Mouse (Mus musculus) heart, embryonic 10.5 days (tissue): ENCODE results near the gene Pwwp2a. TPM values are rescaled to one million over a fixed set of nuclear protein-coding genes. Genes with fewer than 3 reads are reported as not detected.

ENCODE experiments used
- DNase-seq: peaks from one replicate; pipeline ENCODE4 v3.0.0-alpha.2; 2017; ENCODE audit warnings: low spot score
- H3K27ac ChIP-seq: fragments of 300-500 bp; sonication (generic); 2 replicates; pipeline ENCODE4 v1.5.1; 2016; ENCODE audit warnings: mild to moderate bottlenecking
- H3K27me3 ChIP-seq: fragments of 300-500 bp; sonication (generic); 2 replicates; pipeline ENCODE4 v1.6.1; 2016; ENCODE audit warnings: mild to moderate bottlenecking; ENCODE audit not compliant: poor library complexity, insufficient read depth, severe bottlenecking
- H3K36me3 ChIP-seq: fragments of 300-500 bp; sonication (generic); 2 replicates; pipeline ENCODE4 v1.6.1; 2016; ENCODE audit warnings: mild to moderate bottlenecking, moderate library complexity
- H3K4me1 ChIP-seq: fragments of 300-500 bp; sonication (generic); 2 replicates; pipeline ENCODE4 v1.6.1; 2016; ENCODE audit warnings: mild to moderate bottlenecking
- H3K4me3 ChIP-seq: fragments of 300-500 bp; sonication (generic); 2 replicates; pipeline ENCODE4 v1.5.1; 2016; ENCODE audit warnings: mild to moderate bottlenecking, moderate library complexity
- H3K9me3 ChIP-seq: fragments of 300-500 bp; sonication (generic); 2 replicates; pipeline ENCODE4 v1.6.1; 2016; ENCODE audit warnings: mild to moderate bottlenecking, moderate library complexity
- WGBS: fragments of 180-500 bp; shearing (Covaris S2); methylation state at CpG from one replicate; pipeline ENCODE4 v1.1.7; 2016; 5-methylcytosine and 5-hydroxymethylcytosine counted together
- polyA plus RNA-seq: library from polyadenylated mRNA; unstranded; fragments of >200 nt; fragmentation: Nextera tagmentation; extraction: Ambion mirVana; gene quantifications from 2 replicates; pipeline ENCODE4 v1.2.1, GENCODE M21; 2016

Gene Pwwp2a
- polyA plus RNA-seq, 1 experiment from 2014 or later = 26.8 TPM

DNA sequence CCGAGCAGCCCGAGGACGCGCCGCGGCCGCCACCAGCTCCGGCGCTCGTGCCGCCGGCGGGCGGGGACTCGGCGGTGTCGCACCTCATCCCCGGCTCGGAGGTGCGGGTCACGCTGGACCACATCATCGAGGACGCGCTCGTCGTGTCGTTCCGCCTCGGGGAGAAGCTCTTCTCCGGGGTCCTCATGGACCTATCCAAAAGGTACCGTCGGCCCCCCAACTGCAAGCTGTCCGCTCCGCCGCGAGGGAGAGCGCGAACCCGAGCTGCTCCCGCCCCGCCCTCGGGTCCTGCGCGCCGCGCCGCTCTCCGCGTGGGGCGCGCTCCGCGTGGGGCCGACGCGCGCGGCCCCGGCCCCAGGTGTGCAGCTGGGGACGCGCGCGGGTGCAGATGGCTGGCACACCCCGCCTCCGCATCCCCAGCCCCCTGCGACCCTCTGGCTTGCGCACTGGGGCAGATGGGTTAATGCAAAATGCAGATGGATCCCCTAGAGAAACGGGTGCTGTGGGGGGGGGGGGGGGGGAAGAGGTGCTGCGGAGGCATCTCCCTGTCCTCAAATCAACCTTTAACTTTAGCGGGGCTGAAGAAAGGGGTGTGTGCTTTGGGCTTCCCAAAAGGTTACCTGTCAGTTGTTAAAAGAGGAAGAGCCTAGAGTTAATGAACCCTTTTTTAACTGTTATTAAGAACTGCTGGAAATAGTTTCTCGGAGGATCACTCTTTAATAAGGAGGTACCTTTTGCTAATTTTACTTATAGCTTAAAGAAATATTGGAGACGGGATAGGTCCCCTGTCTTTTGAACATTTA is 818 bp downstream of the Pwwp2a start:
- Histone ChIP-seq H3K27ac (peak overlapping the region; percentile 99), H3K27me3 (no peaks in the 10 kb centered on the region), H3K4me3 (peak overlapping the region; percentile 97), H3K4me1 (peaks cover 7% of the 10 kb centered on the region; the same call in 1 of the 2 replicates), H3K9me3 (no peaks in the 10 kb centered on the region), H3K36me3 (peaks cover 22% of the 10 kb centered on the region)
- WGBS = 2% methylated on average over 72 of the region's 72 CpGs
- peak; percentile 83 for DNase-seq

DNA sequence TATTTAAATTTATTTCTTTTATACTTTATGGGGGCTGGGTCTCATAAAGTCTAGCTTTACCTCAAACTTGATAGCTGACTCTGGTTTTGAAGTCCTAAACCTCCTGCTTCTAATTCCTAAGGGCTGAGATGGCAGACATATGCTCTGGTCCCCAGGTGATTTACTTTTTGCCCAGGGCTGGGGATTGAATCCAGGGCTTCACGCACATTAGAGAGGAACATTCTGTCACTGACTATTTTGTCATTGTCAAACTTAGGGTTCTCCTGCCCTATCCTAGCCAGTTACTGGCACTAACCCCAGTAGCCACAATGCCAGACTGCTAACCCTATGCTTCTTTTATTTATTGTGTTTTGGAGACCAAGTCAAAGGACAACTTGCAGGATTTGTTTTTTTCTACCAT is 7.1 kb downstream of the Pwwp2a start:
- DNase-seq = no peak
- no peak overlapping the region for H3K4me3 ChIP-seq
- H3K4me1 ChIP-seq = no peaks in the 10 kb centered on the region
- H3K36me3 ChIP-seq = peaks cover 77% of the 10 kb centered on the region
- no peaks in the 10 kb centered on the region for H3K27me3 ChIP-seq
- H3K9me3 ChIP-seq = no peaks in the 10 kb centered on the region
- WGBS = 94% methylated on average over 1 of the region's 1 CpGs
- H3K27ac ChIP-seq = no peak overlapping the region

DNA sequence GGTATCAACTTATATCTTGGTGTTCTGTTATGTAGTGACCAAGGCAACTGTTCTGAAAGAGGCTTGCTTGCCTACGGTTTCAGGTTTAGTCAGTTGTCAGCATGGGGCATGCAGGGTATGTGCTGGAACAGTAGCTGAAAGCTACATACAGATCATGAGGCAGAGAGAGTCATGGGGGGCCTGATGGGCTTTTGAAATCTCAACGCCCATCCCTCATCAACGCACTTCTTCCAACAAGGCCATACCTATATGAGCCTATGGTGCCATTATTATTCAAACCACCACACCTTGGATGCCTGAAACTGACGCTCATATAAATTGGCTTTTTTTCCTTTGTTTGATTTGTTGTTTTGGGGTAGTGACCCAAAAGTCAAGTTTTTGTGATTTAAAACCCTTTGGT is 14.8 kb downstream of the Pwwp2a start:
- Histone ChIP-seq H3K4me3 (no peak overlapping the region), H3K27ac (no peak overlapping the region), H3K9me3 (no peaks in the 10 kb centered on the region), H3K4me1 (no peaks in the 10 kb centered on the region), H3K36me3 (peaks cover 72% of the 10 kb centered on the region), H3K27me3 (no peaks in the 10 kb centered on the region)
- 89% methylated on average over 4 of the region's 4 CpGs for WGBS
- no peak for DNase-seq

DNA sequence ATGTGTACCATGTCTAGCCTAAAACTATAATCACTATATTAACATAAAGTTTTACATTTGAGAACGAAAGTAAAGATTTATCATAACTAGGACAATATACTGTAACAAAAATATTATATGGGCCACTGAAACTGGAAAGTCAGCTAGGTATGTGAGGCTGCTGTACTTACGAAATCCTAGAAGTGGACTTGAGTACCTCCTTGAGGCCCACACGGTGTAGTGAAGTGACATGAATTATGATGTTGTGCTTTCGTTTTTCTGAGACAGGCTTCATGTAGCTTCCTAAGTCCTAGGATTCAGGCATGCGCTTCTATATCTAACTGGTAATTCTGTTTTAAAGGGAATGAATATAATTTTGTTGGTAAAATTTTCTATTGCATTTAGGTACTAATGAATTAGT is 16.8 kb downstream of the Pwwp2a start:
- H3K4me1 ChIP-seq = no peaks in the 10 kb centered on the region
- H3K27ac ChIP-seq = no peak overlapping the region
- H3K36me3 ChIP-seq = peaks cover 59% of the 10 kb centered on the region
- H3K9me3 ChIP-seq = no peaks in the 10 kb centered on the region
- no peak for DNase-seq
- WGBS = 84% methylated on average over 5 of the region's 5 CpGs
- H3K27me3 ChIP-seq = no peaks in the 10 kb centered on the region
- H3K4me3 ChIP-seq = no peak overlapping the region

DNA sequence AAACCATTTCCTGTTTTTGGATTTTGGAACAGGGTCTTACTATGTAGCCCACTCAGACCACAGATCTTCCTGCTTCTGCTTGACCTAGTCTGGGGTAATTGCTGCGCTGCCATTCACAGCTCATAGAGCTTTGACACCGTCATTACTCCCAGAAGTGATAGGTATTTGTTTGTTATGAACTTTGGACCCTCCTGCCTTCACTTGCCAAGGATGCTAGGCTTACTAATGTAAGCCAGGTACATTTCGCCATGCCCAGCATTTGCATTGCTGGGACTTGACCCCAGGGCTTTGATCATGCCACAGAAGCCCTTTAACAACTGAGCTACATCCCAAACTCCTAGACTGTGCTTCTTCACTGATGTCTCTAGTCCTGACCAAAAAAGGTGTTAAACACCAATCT is 18.5 kb downstream of the Pwwp2a start:
- no peak for DNase-seq
- WGBS = 95% methylated on average over 3 of the region's 3 CpGs
- no peaks in the 10 kb centered on the region for H3K4me1 ChIP-seq
- H3K36me3 ChIP-seq = peaks cover 60% of the 10 kb centered on the region
- no peaks in the 10 kb centered on the region for H3K27me3 ChIP-seq
- H3K9me3 ChIP-seq = no peaks in the 10 kb centered on the region
- H3K4me3 ChIP-seq = no peak overlapping the region
- no peak overlapping the region for H3K27ac ChIP-seq

DNA sequence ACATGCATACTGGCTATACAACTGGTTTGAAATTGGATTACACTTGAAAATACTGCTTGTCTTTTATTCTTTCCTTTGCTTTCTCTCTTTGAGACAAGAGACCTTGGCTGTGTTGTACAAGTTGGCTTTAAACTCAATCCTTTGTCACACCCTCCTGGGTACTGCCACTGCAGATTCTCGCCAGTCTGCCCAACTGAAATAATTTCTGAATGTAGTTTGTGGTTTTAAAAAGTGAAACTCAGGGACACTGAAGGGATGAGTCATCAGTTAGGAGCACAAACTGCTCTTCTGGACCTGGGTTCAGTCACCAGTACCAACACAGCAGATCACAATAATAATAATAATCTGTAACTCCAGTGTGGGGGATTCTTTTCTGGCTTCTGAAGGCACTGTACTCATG is 21.8 kb downstream of the Pwwp2a start:
- H3K27ac ChIP-seq = no peak overlapping the region
- H3K9me3 ChIP-seq = no peaks in the 10 kb centered on the region
- WGBS = 86% methylated on average over 1 of the region's 1 CpGs
- H3K27me3 ChIP-seq = no peaks in the 10 kb centered on the region
- no peaks in the 10 kb centered on the region for H3K4me1 ChIP-seq
- no peak overlapping the region for H3K4me3 ChIP-seq
- no peak for DNase-seq
- peaks cover 50% of the 10 kb centered on the region for H3K36me3 ChIP-seq

DNA sequence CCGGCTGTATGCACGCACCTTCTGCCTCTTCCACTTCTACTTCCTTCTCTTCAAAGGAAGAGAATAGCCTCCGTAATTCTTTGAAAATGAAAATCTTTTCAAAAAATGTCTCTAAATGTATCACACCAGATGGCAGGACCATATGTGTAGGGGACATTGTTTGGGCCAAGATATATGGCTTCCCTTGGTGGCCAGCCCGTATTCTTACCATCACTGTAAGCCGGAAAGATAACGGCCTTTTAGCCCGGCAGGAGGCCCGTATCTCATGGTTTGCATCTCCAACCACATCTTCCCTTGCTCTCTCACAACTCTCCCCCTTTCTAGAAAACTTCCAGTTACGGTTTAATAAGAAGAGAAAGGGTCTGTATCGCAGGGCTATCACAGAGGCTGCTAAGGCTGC is 24.0 kb downstream of the Pwwp2a start:
- DNase-seq = no peak
- H3K36me3 ChIP-seq = peaks cover 43% of the 10 kb centered on the region
- no peaks in the 10 kb centered on the region for H3K27me3 ChIP-seq
- H3K4me1 ChIP-seq = no peaks in the 10 kb centered on the region
- H3K9me3 ChIP-seq = no peaks in the 10 kb centered on the region
- WGBS = 83% methylated on average over 10 of the region's 10 CpGs
- no peak overlapping the region for H3K4me3 ChIP-seq
- H3K27ac ChIP-seq = no peak overlapping the region

DNA sequence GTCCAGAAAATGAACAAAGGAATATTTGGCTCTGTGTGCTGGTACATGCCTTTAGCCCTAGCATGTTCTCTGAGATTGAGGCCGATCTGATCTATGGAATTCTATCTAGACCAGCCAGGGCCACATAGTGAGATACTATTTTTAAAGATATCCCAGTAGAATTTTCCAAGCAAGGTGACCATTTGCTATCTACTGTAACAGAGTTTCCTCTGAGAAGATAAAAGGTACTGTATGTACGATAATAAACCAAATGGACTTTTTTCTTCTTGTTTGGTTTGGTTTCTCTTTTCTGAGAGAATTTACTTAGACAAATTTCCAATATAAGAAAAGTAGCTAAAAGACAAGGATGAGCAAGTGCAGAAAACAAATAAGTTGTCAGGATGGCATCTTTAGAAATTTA is 26.6 kb downstream of the Pwwp2a start:
- 60% methylated on average over 2 of the region's 2 CpGs for whole genome bisulfite sequencing
- H3K4me1 ChIP-seq = no peaks in the 10 kb centered on the region
- no peak for DNase-seq
- no peak overlapping the region for H3K4me3 ChIP-seq
- peaks cover 33% of the 10 kb centered on the region for H3K36me3 ChIP-seq
- no peaks in the 10 kb centered on the region for H3K27me3 ChIP-seq
- no peak overlapping the region for H3K27ac ChIP-seq
- no peaks in the 10 kb centered on the region for H3K9me3 ChIP-seq

DNA sequence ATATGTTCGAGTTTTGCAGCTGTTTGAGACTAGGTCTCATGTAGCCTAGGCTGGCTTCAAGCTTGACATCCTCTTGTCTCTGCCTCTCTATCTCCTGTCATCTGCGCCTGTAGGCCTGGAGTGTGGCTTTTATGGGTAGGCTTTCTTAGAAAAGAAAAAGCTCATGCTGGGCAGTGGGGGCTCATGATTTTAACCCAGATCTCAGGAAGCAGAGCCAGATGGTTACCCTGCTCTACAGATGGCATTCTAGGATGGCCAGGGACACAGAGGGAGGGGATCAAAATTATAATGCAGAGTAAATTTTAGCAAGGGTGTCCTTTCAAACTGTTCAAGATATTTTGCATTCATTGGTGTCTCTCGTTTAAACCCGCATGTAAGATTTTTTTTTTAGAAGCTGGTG is 30.4 kb downstream of the Pwwp2a start:
- H3K4me1 ChIP-seq = no peaks in the 10 kb centered on the region
- H3K36me3 ChIP-seq = peaks cover 29% of the 10 kb centered on the region
- DNase-seq = no peak
- no peaks in the 10 kb centered on the region for H3K27me3 ChIP-seq
- WGBS = 90% methylated on average over 4 of the region's 4 CpGs
- no peak overlapping the region for H3K27ac ChIP-seq
- no peak overlapping the region for H3K4me3 ChIP-seq
- H3K9me3 ChIP-seq = no peaks in the 10 kb centered on the region

DNA sequence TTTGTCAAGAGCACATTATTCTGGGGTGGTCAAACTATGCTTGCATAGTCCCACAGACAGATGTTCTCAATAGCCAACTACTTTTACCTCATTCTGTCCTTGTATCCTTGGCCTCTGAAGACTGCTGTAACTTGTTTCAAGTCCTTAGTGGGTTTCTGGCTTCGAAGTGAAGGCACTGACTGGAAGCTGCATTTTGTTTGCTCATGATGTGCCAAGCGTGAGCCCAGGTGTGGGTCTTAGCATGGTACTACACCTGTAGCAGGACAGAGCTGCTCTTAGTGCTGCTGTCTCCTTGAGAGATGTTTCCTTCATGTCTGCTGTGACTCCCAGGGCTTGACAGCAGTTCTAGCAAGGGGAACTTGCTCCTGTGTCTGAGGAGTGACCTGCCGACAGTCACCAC is 41.6 kb downstream of the Pwwp2a start:
- Histone ChIP-seq H3K27me3 (no peaks in the 10 kb centered on the region), H3K27ac (no peak overlapping the region), H3K4me3 (no peak overlapping the region), H3K9me3 (no peaks in the 10 kb centered on the region), H3K36me3 (peaks cover 37% of the 10 kb centered on the region), H3K4me1 (peaks cover 6% of the 10 kb centered on the region; the same call in 1 of the 2 replicates)
- 88% methylated on average over 3 of the region's 3 CpGs for WGBS
- DNase-seq = no peak

DNA sequence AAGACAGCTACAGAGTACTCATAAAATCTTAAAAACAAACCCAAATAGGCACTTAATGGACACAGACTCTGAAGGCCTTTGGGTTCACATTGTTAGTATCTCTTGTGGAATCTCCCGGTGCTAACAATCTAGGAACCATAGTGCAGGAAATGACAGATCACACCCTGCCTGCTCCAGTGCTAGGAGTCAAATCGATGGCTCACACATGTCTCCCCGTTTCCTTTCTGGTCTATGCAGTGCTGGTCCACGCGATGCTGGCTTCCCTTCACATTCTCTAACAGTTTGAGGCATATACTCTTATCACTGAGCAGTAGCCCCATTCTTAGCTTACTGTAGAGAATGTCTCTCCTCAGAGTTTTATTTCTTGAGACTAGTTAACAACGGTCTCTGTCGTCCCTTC is 46.0 kb downstream of the Pwwp2a start:
- 75% methylated on average over 7 of the region's 7 CpGs for WGBS
- no peaks in the 10 kb centered on the region for H3K27me3 ChIP-seq
- DNase-seq = no peak
- H3K36me3 ChIP-seq = peaks cover 52% of the 10 kb centered on the region
- no peaks in the 10 kb centered on the region for H3K4me1 ChIP-seq
- H3K27ac ChIP-seq = no peak overlapping the region
- H3K4me3 ChIP-seq = no peak overlapping the region
- H3K9me3 ChIP-seq = no peaks in the 10 kb centered on the region

DNA sequence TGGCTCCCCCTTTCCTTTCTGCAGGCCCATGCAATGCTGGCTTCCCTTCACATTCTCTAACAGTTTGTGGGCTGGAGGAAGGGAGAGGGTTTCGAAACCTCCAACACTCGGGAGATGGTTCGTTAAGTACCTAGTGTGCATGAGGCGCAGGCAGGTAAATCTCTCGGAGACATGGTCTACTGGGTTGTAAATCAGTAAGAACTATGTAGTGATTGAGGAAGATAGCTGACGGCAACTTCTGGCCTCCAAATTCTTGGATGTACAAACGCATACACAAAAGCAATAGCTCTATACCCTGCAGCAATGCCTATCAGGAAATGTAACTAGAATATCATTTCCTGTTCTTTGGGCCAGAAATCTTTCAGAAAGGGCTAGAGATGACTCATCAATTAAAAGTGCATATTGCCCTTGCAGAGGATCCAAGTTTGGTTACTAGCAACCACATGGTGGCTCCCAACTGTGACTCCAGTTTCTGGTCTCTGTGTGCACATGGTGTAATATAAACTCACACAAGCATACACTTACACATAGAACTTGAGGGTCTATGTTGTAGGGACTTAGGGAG is 47.0 kb downstream of the Pwwp2a start:
- Histone ChIP-seq H3K9me3 (no peaks in the 10 kb centered on the region), H3K4me3 (no peak overlapping the region), H3K4me1 (no peaks in the 10 kb centered on the region), H3K36me3 (peaks cover 54% of the 10 kb centered on the region), H3K27me3 (no peaks in the 10 kb centered on the region), H3K27ac (no peak overlapping the region)
- WGBS = 90% methylated on average over 7 of the region's 7 CpGs
- no peak for DNase-seq

DNA sequence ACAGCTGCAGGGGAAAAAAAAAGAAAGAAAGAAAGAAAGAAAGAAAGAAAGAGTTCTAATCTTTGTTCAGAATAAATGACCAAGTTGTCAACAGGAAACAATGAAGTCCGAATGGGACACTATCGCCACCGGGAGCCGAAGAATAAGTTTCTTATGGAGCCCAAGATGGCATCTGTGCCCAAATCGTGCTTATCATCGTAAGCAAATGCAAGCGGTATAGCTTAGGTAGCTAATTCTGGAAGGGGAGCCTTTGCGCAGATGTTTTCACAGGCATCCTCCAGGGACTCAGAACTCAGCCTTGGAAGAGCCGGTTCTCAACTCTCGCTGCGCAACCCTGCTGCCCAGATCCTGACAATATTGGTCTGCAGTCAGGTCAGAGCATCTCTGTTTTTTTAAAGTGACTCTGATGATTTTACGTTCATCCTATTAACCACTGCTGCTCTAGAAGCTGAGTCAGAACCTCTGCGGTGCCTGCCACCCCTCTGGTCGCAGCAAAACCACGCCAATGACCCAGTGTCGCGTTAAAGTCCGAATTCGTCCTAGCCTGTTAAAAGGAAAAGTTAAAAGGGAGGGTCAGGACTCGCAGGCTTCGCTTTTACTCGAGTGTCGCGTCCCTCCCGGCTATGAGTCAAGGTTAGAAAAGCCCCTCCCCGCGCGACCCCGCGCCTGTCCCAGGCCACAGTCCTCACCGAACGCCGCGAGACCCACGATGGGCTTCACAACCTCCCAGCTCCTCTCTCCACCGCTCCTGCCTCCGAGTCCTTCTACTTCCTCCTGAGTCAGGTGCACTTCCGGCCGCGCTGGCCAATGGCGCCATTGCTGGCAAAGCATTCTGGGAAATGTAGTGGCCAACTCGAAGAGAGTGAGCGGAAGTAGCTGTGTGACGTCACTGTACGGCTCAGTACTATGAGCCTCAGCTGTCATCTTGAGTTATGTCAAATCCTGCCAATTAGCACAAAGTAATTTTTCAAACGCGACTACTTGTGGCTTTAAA is 65.7 kb downstream of the Pwwp2a start, which contains the start of gene Ttc1:
Gene Ttc1 (minus strand): TSS at position 776 of the 994 bp plus-strand sequence.
- H3K4me1 ChIP-seq = peaks cover 10% of the 10 kb centered on the region; the same call in 1 of the 2 replicates
- no peaks in the 10 kb centered on the region for H3K27me3 ChIP-seq
- WGBS = 3% methylated on average over 47 of the region's 47 CpGs
- peaks cover 24% of the 10 kb centered on the region for H3K36me3 ChIP-seq
- peak within 1 kb of the TSS; percentile 85 for H3K4me3 ChIP-seq
- peak within 1 kb of the TSS; percentile 87 for H3K27ac ChIP-seq
- no peaks in the 10 kb centered on the region for H3K9me3 ChIP-seq
- DNase-seq = peak; percentile 99
